Mouse (Mus musculus) liver, embryonic 16.5 days (tissue): Measurements from ENCODE around the gene Lmod1. TPM values are rescaled to one million over a fixed set of nuclear protein-coding genes. Genes with fewer than 3 reads are reported as not detected.

Source experiments
- ATAC-seq: fragments of 200-750 bp; cut with Nextera tagmentation; 2 replicates; pipeline ENCODE4 v1.8.0; 2017; ENCODE audit warnings: low read depth, mild to moderate bottlenecking, moderate number of reproducible peaks, moderate library complexity
- H3K27ac ChIP-seq: fragments of 300-500 bp; sonication (generic); 2 replicates; pipeline ENCODE4 v1.5.1; 2014; ENCODE audit warnings: mild to moderate bottlenecking, low read length
- H3K27me3 ChIP-seq: fragments of 300-500 bp; sonication (generic); 2 replicates; pipeline ENCODE4 v1.6.1; 2014; ENCODE audit warnings: low read depth, low read length, mixed read lengths; ENCODE audit not compliant: control insufficient read depth, insufficient read depth
- H3K36me3 ChIP-seq: fragments of 300-500 bp; sonication (generic); 2 replicates; pipeline ENCODE4 v1.6.1; 2014; ENCODE audit warnings: mild to moderate bottlenecking; ENCODE audit not compliant: control insufficient read depth, insufficient read depth
- H3K4me1 ChIP-seq: fragments of 300-500 bp; sonication (generic); 2 replicates; pipeline ENCODE4 v1.6.1; 2014; ENCODE audit warnings: low read depth, low read length, mixed read lengths; ENCODE audit not compliant: control insufficient read depth
- H3K4me2 ChIP-seq: fragments of 300-500 bp; sonication (generic); 2 replicates; pipeline ENCODE4 v1.6.1; 2014; ENCODE audit warnings: low read depth, low read length, mixed read lengths
- H3K4me3 ChIP-seq: fragments of 300-500 bp; sonication (generic); 2 replicates; pipeline ENCODE4 v1.5.1; 2014; ENCODE audit warnings: low read depth, mild to moderate bottlenecking, low read length
- H3K9ac ChIP-seq: fragments of 300-500 bp; sonication (generic); 2 replicates; pipeline ENCODE4 v1.6.1; 2014; ENCODE audit warnings: low read depth, low read length
- H3K9me3 ChIP-seq: fragments of 300-500 bp; sonication (generic); replicated peaks from 2 replicates; pipeline ENCODE4 v1.6.1; 2016; ENCODE audit warnings: low read length; ENCODE audit not compliant: control insufficient read depth
- WGBS: fragments of 180-500 bp; shearing (Covaris S2); extraction: QIAGEN DNeasy Blood & Tissue Kit; methylation state at CpG from one replicate; pipeline ENCODE4 v1.1.7; 2014; ENCODE audit not compliant: insufficient replicate concordance; 5-methylcytosine and 5-hydroxymethylcytosine counted together
- polyA plus RNA-seq: library from polyadenylated mRNA; unstranded; fragments of >200 nt; fragmentation: Nextera tagmentation; extraction: Ambion mirVana; gene quantifications from 2 replicates; pipeline ENCODE4 v1.2.1, GENCODE M21; 2015

Lmod1 gene
- polyA plus RNA-seq, 1 experiment from 2014 or later = 0.07 TPM

DNA sequence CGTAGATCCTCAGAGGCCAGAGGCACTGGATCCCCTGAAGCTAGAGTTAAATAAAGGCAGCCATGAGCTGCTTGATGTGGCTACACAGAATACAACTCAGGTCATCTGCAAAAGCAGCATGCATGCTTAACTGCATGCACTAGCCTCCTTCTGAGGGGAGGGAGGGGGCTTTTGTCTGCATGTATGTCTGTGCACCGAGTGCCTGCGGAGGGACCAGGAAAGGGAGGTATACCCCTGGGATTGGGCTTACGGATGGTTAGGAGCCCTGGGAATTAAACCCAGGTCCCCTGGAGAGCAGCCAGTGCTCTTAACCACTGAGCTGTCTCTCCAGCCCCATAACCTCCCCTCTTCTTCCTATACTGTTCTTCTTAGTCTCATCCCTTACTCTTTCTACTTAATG, 87.5 kb downstream of the Lmod1 start:
- H3K27ac ChIP-seq = no peak overlapping the region
- peaks cover 17% of the 10 kb centered on the region for H3K36me3 ChIP-seq
- no peaks in the 10 kb centered on the region for H3K9me3 ChIP-seq
- H3K9ac ChIP-seq = no peak overlapping the region
- WGBS = 85% methylated on average over 4 of the region's 4 CpGs
- H3K4me3 ChIP-seq = no peak overlapping the region
- no peaks in the 10 kb centered on the region for H3K27me3 ChIP-seq
- no peak for ATAC-seq
- no peak overlapping the region for H3K4me2 ChIP-seq
- H3K4me1 ChIP-seq = no peaks in the 10 kb centered on the region

DNA sequence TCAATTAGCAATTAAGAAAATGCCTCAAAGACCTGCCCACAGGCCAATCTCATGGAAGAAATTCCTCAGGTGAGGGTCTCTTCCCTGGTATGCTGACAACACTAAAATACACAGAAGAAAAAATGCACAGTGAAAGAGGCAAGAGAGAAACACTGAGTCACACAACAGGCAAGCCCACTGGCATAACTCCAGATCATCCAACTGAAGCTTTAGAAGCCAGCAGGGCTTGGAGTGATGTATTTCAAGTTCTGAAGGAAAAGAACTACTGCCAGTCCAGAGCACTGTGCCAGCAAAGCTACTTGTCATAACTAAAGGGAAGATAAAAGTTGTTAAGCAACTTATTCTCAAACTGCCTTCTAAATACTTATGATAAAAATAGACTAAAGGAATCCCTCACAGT, 89.4 kb downstream of the Lmod1 start:
- peaks cover 26% of the 10 kb centered on the region for H3K36me3 ChIP-seq

More for the DNA sequence above, 89.4 kb downstream of the Lmod1 start:
- Histone ChIP-seq H3K27me3 (no peaks in the 10 kb centered on the region), H3K4me3 (no peak overlapping the region), H3K4me1 (no peaks in the 10 kb centered on the region), H3K9ac (no peak overlapping the region), H3K9me3 (no peaks in the 10 kb centered on the region), H3K27ac (no peak overlapping the region), H3K4me2 (no peak overlapping the region)
- no peak for ATAC-seq

Other genes starting within 250 kb of the Lmod1 start
- 0.07 and 0.08 TPM in 2 replicates for gene Lgr6, start 219.5 kb upstream of the Lmod1 start, polyA plus RNA-seq
- gene Ptpn7, start 192.1 kb upstream of the Lmod1 start, polyA plus RNA-seq = 9.0 and 9.6 TPM in 2 replicates
- 7.8 and 9.9 TPM in 2 replicates for gene Arl8a, start 178.0 kb upstream of the Lmod1 start, polyA plus RNA-seq
- not detected in 2 replicates for gene Gpr37l1, start 157.1 kb upstream of the Lmod1 start, polyA plus RNA-seq
- 0.93 and 2.5 TPM in 2 replicates for gene Elf3, start 66.2 kb upstream of the Lmod1 start, polyA plus RNA-seq
- gene Rnpep, start 40.7 kb upstream of the Lmod1 start, polyA plus RNA-seq = 21.4 and 23.8 TPM in 2 replicates
- 85.6 and 101 TPM in 2 replicates for gene Timm17a, start 11.0 kb upstream of the Lmod1 start, polyA plus RNA-seq
- gene Shisa4, start 50.4 kb downstream of the Lmod1 start, polyA plus RNA-seq = 1.0 and 1.3 TPM in 2 replicates
- 22.3 and 23.5 TPM in 2 replicates for gene Ipo9, start 105.7 kb downstream of the Lmod1 start, polyA plus RNA-seq